15 mouse cellular contexts compared by ENCODE assay signal in genomic region chr2:21474957-21475356, GRCm38 (mm10).
"Had no signal": no experiment of that assay in that cellular context is flagged by ENCODE, and none has a peak within 500 bp of the region (broad histone marks: within the 10 kb centered on the region; RNA-seq: fewer than 3 reads in every experiment).

No protein-coding gene starts in this region.

- H3K27ac ChIP-seq: neural tube, embryonic 12.5 days; neural tube, embryonic 13.5 days; neural tube, embryonic 15.5 days; stomach, embryonic 15.5 days; stomach, postnatal 0 days had no signal

- H3K4me1 ChIP-seq: neural tube, embryonic 12.5 days; neural tube, embryonic 13.5 days; neural tube, embryonic 15.5 days; stomach, embryonic 15.5 days had no signal

- H3K27me3 ChIP-seq: neural tube, embryonic 12.5 days; neural tube, embryonic 13.5 days; neural tube, embryonic 15.5 days; stomach, embryonic 15.5 days had no signal

- H3K4me3 ChIP-seq: neural tube, embryonic 12.5 days; neural tube, embryonic 13.5 days; neural tube, embryonic 15.5 days; stomach, embryonic 15.5 days had no signal

- DNase-seq: retina, postnatal 1 day; right cerebral cortex, postnatal 25 days; right cerebral cortex, postnatal 4 days; spleen, adult 18-20 months; thymus, adult 18-20 months; thymus, adult 2 months; thymus, postnatal 14 days; thymus, postnatal 25 days; thymus, postnatal 36 days; thymus, postnatal 4 days had no signal

- H3K9ac ChIP-seq: neural tube, embryonic 12.5 days; neural tube, embryonic 13.5 days; neural tube, embryonic 15.5 days; stomach, embryonic 15.5 days had no signal

- H3K4me2 ChIP-seq: neural tube, embryonic 12.5 days; neural tube, embryonic 13.5 days; neural tube, embryonic 15.5 days; stomach, embryonic 15.5 days had no signal

- H3K36me3 ChIP-seq: neural tube, embryonic 12.5 days; neural tube, embryonic 13.5 days; neural tube, embryonic 15.5 days; stomach, embryonic 15.5 days had no signal

- H3K9me3 ChIP-seq: neural tube, embryonic 12.5 days; neural tube, embryonic 13.5 days; neural tube, embryonic 15.5 days; stomach, embryonic 15.5 days had no signal
